Mouse (Mus musculus): Measurements from ENCODE around the gene Sobp. TPM values are rescaled to one million over a fixed set of nuclear protein-coding genes. Genes with fewer than 3 reads are reported as not detected.

Sobp gene
- total RNA-seq, 1 experiment, result 0.31 TPM

GRCm38 (mm10) chr10:42972504-42973172, 201.7 kb downstream of the Sobp start:
- peak overlapping the region in 1 of 2 experiments; percentile 41; a peak in 2 of 4 replicates for H3K4me3 ChIP-seq (ENCODE audit: insufficient read depth in 1 of 2, low read depth in 1 of 2, low read length in 2 of 2, poor library complexity in 1 of 2, severe bottlenecking in 1 of 2)
- no peaks in the 10 kb centered on the region for H3K36me3 ChIP-seq (ENCODE audit: control insufficient read depth, insufficient read depth, low read length, poor library complexity, severe bottlenecking)
- H3K9ac ChIP-seq (ENCODE audit: insufficient read depth, low read depth, low read length, poor library complexity, severe bottlenecking), result no peak overlapping the region
- TF ChIP-seq MAFK (IDR thresholded peaks at IDR 0.05; ENCODE audit: insufficient read depth, low read depth, low read length), result peak; percentile 43; the same call in 1 of the 2 replicates
- no peak for TF ChIP-seq ZNF384 (IDR thresholded peaks at IDR 0.05; ENCODE audit: low read depth, low read length)
- TF ChIP-seq HCFC1 (IDR thresholded peaks at IDR 0.05; ENCODE audit: borderline replicate concordance, insufficient read depth, low read length), result peak; percentile 46; the same call in 1 of the 2 replicates
- TF ChIP-seq CHD2 (IDR thresholded peaks at IDR 0.05; ENCODE audit: low read depth, low read length), result no peak
- peak; percentile 29; the same call in 1 of the 2 replicates for TF ChIP-seq ZC3H11A (IDR thresholded peaks at IDR 0.05; ENCODE audit: borderline replicate concordance, low read depth, low read length)
- peaks cover 9% of the 10 kb centered on the region in 2 experiments; a peak in 3 of 4 replicates for H3K4me1 ChIP-seq (ENCODE audit: control insufficient read depth in 2 of 2, insufficient read depth in 2 of 2, low read length in 2 of 2, poor library complexity in 1 of 2)
- H3K27ac ChIP-seq (ENCODE audit: insufficient read depth, low read depth, low read length, poor library complexity, severe bottlenecking), result no peak overlapping the region
- in situ Hi-C loops (cut with MboI; ENCODE audit: low sequenced_read_pairs in 2 of 2, unreplicated experiment in 2 of 2), result no loop called here
- no peaks in the 10 kb centered on the region for H3K9me3 ChIP-seq (ENCODE audit: control insufficient read depth, insufficient read depth, low read depth, low read length)
- DNase-seq (ENCODE audit: low read depth, low spot score), result peak; percentile 81

- H3K27ac ChIP-seq (ENCODE audit: insufficient read depth, low read depth, low read length, poor library complexity, severe bottlenecking), result no peak overlapping the region
- H3K4me3 ChIP-seq (ENCODE audit: insufficient read depth in 1 of 2, low read depth in 1 of 2, low read length in 2 of 2, poor library complexity in 1 of 2, severe bottlenecking in 1 of 2), result no peak overlapping the region
- no peaks in the 10 kb centered on the region for H3K36me3 ChIP-seq (ENCODE audit: control insufficient read depth, insufficient read depth, low read length, poor library complexity, severe bottlenecking)
- in situ Hi-C loops (cut with MboI; ENCODE audit: low sequenced_read_pairs in 2 of 2, unreplicated experiment in 2 of 2), result no loop called here
- TF ChIP-seq ZC3H11A (IDR thresholded peaks at IDR 0.05; ENCODE audit: borderline replicate concordance, low read depth, low read length) (no peak), MAFK (IDR thresholded peaks at IDR 0.05; ENCODE audit: insufficient read depth, low read depth, low read length) (no peak), CHD2 (IDR thresholded peaks at IDR 0.05; ENCODE audit: low read depth, low read length) (no peak), ZNF384 (IDR thresholded peaks at IDR 0.05; ENCODE audit: low read depth, low read length) (no peak), HCFC1 (IDR thresholded peaks at IDR 0.05; ENCODE audit: borderline replicate concordance, insufficient read depth, low read length) (no peak)
- H3K9me3 ChIP-seq (ENCODE audit: control insufficient read depth, insufficient read depth, low read depth, low read length), result no peaks in the 10 kb centered on the region
- H3K9ac ChIP-seq (ENCODE audit: insufficient read depth, low read depth, low read length, poor library complexity, severe bottlenecking), result no peak overlapping the region
- H3K4me1 ChIP-seq (ENCODE audit: control insufficient read depth in 2 of 2, insufficient read depth in 2 of 2, low read length in 2 of 2, poor library complexity in 1 of 2), result peaks cover 10 to 14% of the 10 kb centered on the region in 2 experiments; a peak in 3 of 4 replicates
- no peak for DNase-seq (ENCODE audit: low read depth, low spot score)
Measured at GRCm38 (mm10) chr10:42968332-42968731, 206.0 kb downstream of the Sobp start.

- Histone ChIP-seq H3K36me3 (ENCODE audit: control insufficient read depth, insufficient read depth, low read length, poor library complexity, severe bottlenecking) (no peaks in the 10 kb centered on the region), H3K9ac (ENCODE audit: insufficient read depth, low read depth, low read length, poor library complexity, severe bottlenecking) (no peak overlapping the region), H3K27ac (ENCODE audit: insufficient read depth, low read depth, low read length, poor library complexity, severe bottlenecking) (no peak overlapping the region), H3K4me1 (ENCODE audit: control insufficient read depth in 2 of 2, insufficient read depth in 2 of 2, low read length in 2 of 2, poor library complexity in 1 of 2) (peaks cover 5 to 12% of the 10 kb centered on the region in 2 experiments; a peak in 2 of 4 replicates), H3K4me3 (ENCODE audit: insufficient read depth in 1 of 2, low read depth in 1 of 2, low read length in 2 of 2, poor library complexity in 1 of 2, severe bottlenecking in 1 of 2) (no peak overlapping the region), H3K9me3 (ENCODE audit: control insufficient read depth, insufficient read depth, low read depth, low read length) (no peaks in the 10 kb centered on the region)
- TF ChIP-seq ZC3H11A (IDR thresholded peaks at IDR 0.05; ENCODE audit: borderline replicate concordance, low read depth, low read length) (no peak), MAFK (IDR thresholded peaks at IDR 0.05; ENCODE audit: insufficient read depth, low read depth, low read length) (no peak), ZNF384 (IDR thresholded peaks at IDR 0.05; ENCODE audit: low read depth, low read length) (no peak), CHD2 (IDR thresholded peaks at IDR 0.05; ENCODE audit: low read depth, low read length) (no peak), HCFC1 (IDR thresholded peaks at IDR 0.05; ENCODE audit: borderline replicate concordance, insufficient read depth, low read length) (no peak)
- in situ Hi-C loops (cut with MboI; ENCODE audit: low sequenced_read_pairs in 2 of 2, unreplicated experiment in 2 of 2), result no loop called here
- DNase-seq (ENCODE audit: low read depth, low spot score), result no peak
Measured at GRCm38 (mm10) chr10:42963061-42963460, 211.3 kb downstream of the Sobp start.

- no peak overlapping the region for H3K9ac ChIP-seq (ENCODE audit: insufficient read depth, low read depth, low read length, poor library complexity, severe bottlenecking)
- DNase-seq (ENCODE audit: low read depth, low spot score), result no peak
- H3K4me1 ChIP-seq (ENCODE audit: control insufficient read depth in 2 of 2, insufficient read depth in 2 of 2, low read length in 2 of 2, poor library complexity in 1 of 2), result peaks cover under 1 to 11% of the 10 kb centered on the region in 2 experiments; a peak in 2 of 4 replicates
- no peaks in the 10 kb centered on the region for H3K36me3 ChIP-seq (ENCODE audit: control insufficient read depth, insufficient read depth, low read length, poor library complexity, severe bottlenecking)
- in situ Hi-C loops (cut with MboI; ENCODE audit: low sequenced_read_pairs in 2 of 2, unreplicated experiment in 2 of 2), result no loop called here
- TF ChIP-seq ZNF384 (IDR thresholded peaks at IDR 0.05; ENCODE audit: low read depth, low read length), result no peak
- TF ChIP-seq MAFK (IDR thresholded peaks at IDR 0.05; ENCODE audit: insufficient read depth, low read depth, low read length), result no peak
- TF ChIP-seq ZC3H11A (IDR thresholded peaks at IDR 0.05; ENCODE audit: borderline replicate concordance, low read depth, low read length), result no peak
- TF ChIP-seq HCFC1 (IDR thresholded peaks at IDR 0.05; ENCODE audit: borderline replicate concordance, insufficient read depth, low read length), result no peak
- TF ChIP-seq CHD2 (IDR thresholded peaks at IDR 0.05; ENCODE audit: low read depth, low read length), result no peak
- H3K27ac ChIP-seq (ENCODE audit: insufficient read depth, low read depth, low read length, poor library complexity, severe bottlenecking), result no peak overlapping the region
- no peaks in the 10 kb centered on the region for H3K9me3 ChIP-seq (ENCODE audit: control insufficient read depth, insufficient read depth, low read depth, low read length)
- H3K4me3 ChIP-seq (ENCODE audit: insufficient read depth in 1 of 2, low read depth in 1 of 2, low read length in 2 of 2, poor library complexity in 1 of 2, severe bottlenecking in 1 of 2), result 0 out of 4 replicates have a peak overlapping the region, but pooled peaks of 1 of the 2 experiments have one; percentile 12
Measured at GRCm38 (mm10) chr10:42962655-42963054, 211.7 kb downstream of the Sobp start.
